Mouse (Mus musculus) lung, embryonic 14.5 days (tissue): ENCODE data around the gene Htr5a. TPM values are rescaled to one million over a fixed set of nuclear protein-coding genes. Genes with fewer than 3 reads are reported as not detected.
A peak's percentile ranks its signal among the peaks of the same experiment; 100 is the strongest.

Experiments used
- ATAC-seq: fragments of 200-750 bp; cut with Nextera tagmentation; 2 replicates; pipeline ENCODE4 v1.8.0; 2017; ENCODE audit warnings: mild to moderate bottlenecking, moderate TSS enrichment, moderate library complexity; ENCODE audit not compliant: insufficient read depth
- DNase-seq: peaks from one replicate; pipeline ENCODE4 v3.0.0-alpha.2; 2015
- H3K27ac ChIP-seq: fragments of 300-500 bp; sonication (generic); 2 replicates; pipeline ENCODE4 v1.5.1; 2014; ENCODE audit warnings: low read depth, mild to moderate bottlenecking, moderate library complexity
- H3K27me3 ChIP-seq: fragments of 300-500 bp; sonication (generic); 2 replicates; pipeline ENCODE4 v1.6.1; 2014; ENCODE audit warnings: low read length, control low read depth; ENCODE audit not compliant: insufficient read depth
- H3K36me3 ChIP-seq: fragments of 300-500 bp; sonication (generic); 2 replicates; pipeline ENCODE4 v1.6.1; 2014; ENCODE audit warnings: control low read depth; ENCODE audit not compliant: insufficient read depth
- H3K4me1 ChIP-seq: fragments of 300-500 bp; sonication (generic); 2 replicates; pipeline ENCODE4 v1.6.1; 2014; ENCODE audit warnings: antibody characterized with exemption, control low read depth; ENCODE audit not compliant: insufficient read depth
- H3K4me2 ChIP-seq: fragments of 300-500 bp; sonication (generic); 2 replicates; pipeline ENCODE4 v1.6.1; 2014; ENCODE audit warnings: mild to moderate bottlenecking
- H3K4me3 ChIP-seq: fragments of 300-500 bp; sonication (generic); 2 replicates; pipeline ENCODE4 v1.5.1; 2014; ENCODE audit warnings: low read depth, low read length
- H3K9ac ChIP-seq: fragments of 300-500 bp; sonication (generic); 2 replicates; pipeline ENCODE4 v1.6.1; 2014
- H3K9me3 ChIP-seq: fragments of 300-500 bp; sonication (generic); 2 replicates; pipeline ENCODE4 v1.6.1; 2016; ENCODE audit warnings: low read depth, low read length, control low read depth
- CTCF ChIP-seq: IDR thresholded peaks from 2 replicates; pipeline ENCODE4 v1.5.1; 2016; ENCODE audit warnings: antibody characterized with exemption, low read depth
- WGBS: fragments of 180-500 bp; shearing (Covaris S2); extraction: QIAGEN DNeasy Blood & Tissue Kit; methylation state at CpG from one replicate; pipeline ENCODE4 v1.1.7; 2014; 5-methylcytosine and 5-hydroxymethylcytosine counted together
- polyA plus RNA-seq: library from polyadenylated mRNA; unstranded; fragments of >200 nt; fragmentation: Nextera tagmentation; extraction: Ambion mirVana; gene quantifications from 2 replicates; pipeline ENCODE4 v1.2.1, GENCODE M21; 2014

Htr5a gene
- not detected in 2 replicates for polyA plus RNA-seq

DNA sequence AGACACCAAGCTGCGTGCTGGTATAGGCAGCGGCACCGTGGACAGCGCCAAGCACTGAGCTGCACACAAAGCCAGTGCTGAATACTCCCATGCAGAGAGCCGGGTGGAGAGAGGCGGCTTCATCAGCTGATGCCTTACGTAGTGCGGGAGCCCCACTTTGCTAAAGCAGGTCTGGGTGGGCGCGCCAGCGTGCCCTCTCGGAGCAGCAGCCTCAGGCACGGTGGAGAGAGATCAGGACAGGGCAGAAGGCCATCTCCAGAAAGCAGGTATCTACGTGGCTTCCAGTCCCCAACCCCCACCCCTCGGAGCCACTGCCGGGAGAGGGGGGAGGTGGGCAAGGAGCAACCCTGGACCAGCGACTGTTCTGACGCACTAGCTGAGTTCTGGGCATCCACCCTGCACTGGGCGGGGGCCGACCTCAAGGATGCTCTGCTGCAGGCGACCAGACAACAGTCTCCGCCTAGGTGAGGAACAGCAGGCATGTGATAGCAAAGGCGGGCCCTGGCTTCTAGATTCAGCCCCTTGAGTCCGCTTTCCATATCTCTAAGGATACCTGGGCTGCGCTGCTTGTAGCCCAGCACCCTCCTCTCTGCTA is at the start of gene Htr5a:
Gene Htr5a, plus strand, starts transcription at position 449 of the 595 bp plus-strand sequence.
- no peak for TF ChIP-seq CTCF
- no peak within 1 kb of the TSS for H3K27ac ChIP-seq
- no peaks in the 10 kb centered on the region for H3K9me3 ChIP-seq
- no peak within 1 kb of the TSS for H3K9ac ChIP-seq
- no peaks in the 10 kb centered on the region for H3K4me1 ChIP-seq
- 3% methylated on average over 25 of the region's 25 CpGs for WGBS
- H3K4me2 ChIP-seq = peak within 1 kb of the TSS; percentile 7; the same call in 1 of the 2 replicates
- no peak within 1 kb of the TSS for H3K4me3 ChIP-seq
- ATAC-seq = peak; percentile 73; the same call in 1 of the 2 replicates
- no peaks in the 10 kb centered on the region for H3K36me3 ChIP-seq
- peaks cover 24% of the 10 kb centered on the region for H3K27me3 ChIP-seq
- DNase-seq = peak; percentile 77

DNA sequence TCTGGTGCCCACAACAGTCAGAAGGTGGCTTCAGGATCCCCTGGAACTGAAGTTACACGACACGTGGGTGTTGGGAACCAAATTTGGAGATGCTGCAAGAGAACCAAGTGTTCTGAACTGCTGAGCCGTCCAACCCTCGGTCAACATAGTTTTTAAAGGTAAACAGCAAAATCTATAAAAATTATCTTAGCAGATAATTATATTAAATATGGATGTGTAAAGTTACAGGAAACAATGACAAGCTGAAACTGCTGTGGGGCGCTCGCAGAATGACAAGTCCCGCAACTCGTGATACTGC is 49.8 kb upstream of the Htr5a start:
- peak overlapping the region; percentile 77 for H3K4me3 ChIP-seq
- H3K27me3 ChIP-seq = no peaks in the 10 kb centered on the region
- H3K4me2 ChIP-seq = peak overlapping the region; percentile 70
- DNase-seq = no peak
- peak overlapping the region; percentile 75 for H3K9ac ChIP-seq
- WGBS = 13% methylated on average over 8 of the region's 8 CpGs
- peak overlapping the region; percentile 92 for H3K27ac ChIP-seq
- no peaks in the 10 kb centered on the region for H3K4me1 ChIP-seq
- TF ChIP-seq CTCF = no peak
- ATAC-seq = no peak
- H3K9me3 ChIP-seq = no peaks in the 10 kb centered on the region
- peaks cover 24% of the 10 kb centered on the region for H3K36me3 ChIP-seq

DNA sequence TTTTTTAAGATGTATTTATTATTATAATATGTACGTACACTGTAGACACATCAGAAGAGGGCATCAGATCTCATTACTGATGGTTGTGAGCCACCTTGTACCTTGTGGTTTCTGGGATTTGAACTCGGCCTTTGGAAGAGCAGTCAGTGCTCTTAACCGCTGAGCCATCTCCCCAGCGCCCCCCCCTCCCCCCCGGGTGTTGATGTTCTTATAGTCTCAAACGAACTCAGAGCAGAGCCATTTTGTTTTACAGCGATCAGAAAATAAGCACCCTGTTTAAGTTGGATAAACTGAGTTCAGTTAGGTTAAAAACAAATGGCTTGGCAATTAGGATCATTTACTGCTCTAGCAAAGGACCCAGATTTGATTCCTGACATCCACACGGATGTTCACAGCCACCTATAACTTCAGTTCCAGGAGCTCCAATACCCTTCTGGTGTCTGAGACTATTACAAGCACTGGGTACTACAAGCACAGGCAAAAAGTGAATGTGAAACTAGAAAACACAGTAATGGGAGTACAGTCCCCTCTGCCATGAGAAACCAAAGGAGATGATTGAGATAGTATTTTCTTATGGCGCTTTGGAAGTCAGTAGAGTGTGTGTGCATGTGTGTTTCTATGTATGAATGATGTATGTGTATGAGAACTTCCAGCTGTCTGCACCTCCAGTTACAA is 49.3 kb upstream of the Htr5a start:
- ATAC-seq (no peak), DNase-seq (no peak)
- no peak overlapping the region; the same call in 1 of the 2 replicates for H3K9ac ChIP-seq

DNA sequence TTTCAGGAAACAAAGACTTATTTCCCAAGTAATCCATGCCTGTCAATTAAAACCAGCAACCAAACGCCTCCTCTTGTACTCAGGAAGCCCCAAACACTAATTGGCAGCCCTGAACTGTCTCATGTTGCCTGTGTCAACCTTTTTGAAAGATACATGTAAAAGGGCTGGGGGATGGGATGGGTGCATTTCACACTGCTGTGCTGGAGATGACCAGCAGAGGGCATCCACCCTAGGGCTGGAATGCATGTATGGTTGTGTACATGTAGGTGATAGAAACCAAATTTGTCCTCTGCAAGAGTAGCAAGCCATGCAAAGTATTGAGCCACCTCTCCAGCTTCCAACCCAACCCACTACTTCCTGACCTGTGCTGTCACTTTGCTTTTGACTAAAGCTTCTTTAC is 48.0 kb upstream of the Htr5a start:
- 9% methylated on average over 1 of the region's 1 CpGs for WGBS
- peaks cover 6% of the 10 kb centered on the region; the same call in 1 of the 2 replicates for H3K36me3 ChIP-seq
- no peak overlapping the region for H3K27ac ChIP-seq
- DNase-seq = peak; percentile 74
- peak; percentile 80 for TF ChIP-seq CTCF
- H3K9ac ChIP-seq = no peak overlapping the region
- H3K4me3 ChIP-seq = no peak overlapping the region
- H3K4me2 ChIP-seq = no peak overlapping the region
- no peaks in the 10 kb centered on the region for H3K9me3 ChIP-seq
- no peak for ATAC-seq
- no peaks in the 10 kb centered on the region for H3K4me1 ChIP-seq
- no peaks in the 10 kb centered on the region for H3K27me3 ChIP-seq

More for the DNA sequence above, 49.3 kb upstream of the Htr5a start:
- Histone ChIP-seq H3K36me3 (peaks cover 19% of the 10 kb centered on the region), H3K4me3 (peak overlapping the region; percentile 77), H3K4me2 (peak overlapping the region; percentile 70), H3K9me3 (no peaks in the 10 kb centered on the region), H3K27ac (no peak overlapping the region), H3K27me3 (no peaks in the 10 kb centered on the region), H3K4me1 (no peaks in the 10 kb centered on the region)
- no peak for TF ChIP-seq CTCF
- WGBS = 43% methylated on average over 9 of the region's 9 CpGs

DNA sequence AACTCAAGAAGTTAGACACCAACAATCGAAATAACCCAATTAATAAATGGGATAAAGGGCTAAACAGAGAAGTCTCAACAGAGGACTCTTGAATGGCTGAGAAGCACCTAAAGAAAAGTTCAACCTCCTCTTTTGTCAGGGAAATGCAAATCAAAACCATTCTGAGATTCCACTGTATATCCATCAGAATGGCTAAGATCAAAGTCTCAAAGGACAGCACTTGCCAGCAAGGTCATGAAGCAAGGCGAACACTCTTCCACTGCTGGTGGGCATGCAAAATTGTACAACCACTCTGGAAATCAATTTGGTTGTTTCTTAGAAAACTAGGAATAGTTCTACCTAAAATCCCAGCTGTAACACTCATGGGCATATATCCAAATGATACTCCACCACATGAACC is 27.7 kb upstream of the Htr5a start:
- H3K36me3 ChIP-seq = no peaks in the 10 kb centered on the region
- no peak overlapping the region for H3K9ac ChIP-seq
- no peak for ATAC-seq
- no peak overlapping the region for H3K4me2 ChIP-seq
- H3K27me3 ChIP-seq = no peaks in the 10 kb centered on the region
- DNase-seq = no peak
- no peaks in the 10 kb centered on the region for H3K9me3 ChIP-seq
- no peaks in the 10 kb centered on the region for H3K4me1 ChIP-seq
- TF ChIP-seq CTCF = no peak
- H3K4me3 ChIP-seq = no peak overlapping the region
- 79% methylated on average over 2 of the region's 2 CpGs for WGBS
- H3K27ac ChIP-seq = no peak overlapping the region

DNA sequence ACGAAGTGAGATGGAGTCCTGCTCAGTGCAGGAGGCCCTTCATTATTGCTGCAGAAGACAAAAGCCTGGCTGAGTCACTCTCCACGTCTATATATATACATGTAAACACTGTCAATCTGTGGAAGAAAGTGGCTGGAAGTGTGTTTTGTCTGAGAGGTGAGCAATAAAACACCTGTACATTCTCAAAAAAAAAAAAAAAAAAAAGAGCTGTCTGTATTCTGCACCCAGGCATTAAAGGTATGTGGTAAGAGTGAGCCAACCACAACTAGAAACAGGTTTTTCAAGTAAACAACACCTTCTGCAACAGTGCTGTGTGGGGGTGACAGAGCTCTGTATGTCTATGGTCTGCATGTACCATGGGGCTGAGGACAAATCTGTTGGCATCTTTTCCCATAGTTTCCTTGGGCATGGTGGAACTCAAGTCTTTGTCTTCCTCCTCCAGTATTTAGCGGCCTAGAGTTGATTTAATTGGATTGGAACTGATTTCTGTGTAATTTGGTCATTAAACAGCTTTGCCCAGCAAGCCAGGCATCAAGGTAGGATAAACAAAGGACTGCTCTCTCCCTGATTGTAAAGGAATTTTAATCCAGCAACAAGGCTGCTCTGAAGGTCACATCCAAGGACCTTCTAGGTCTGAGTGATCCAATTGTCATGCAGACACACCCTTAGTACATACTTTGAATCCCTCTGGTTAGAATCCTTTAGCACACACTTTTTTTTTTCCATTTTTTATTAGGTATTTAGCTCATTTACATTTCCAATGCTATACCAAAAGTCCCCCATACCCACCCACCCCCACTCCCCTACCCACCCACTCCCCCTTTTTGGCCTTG is 22.9 kb upstream of the Htr5a start:
- Histone ChIP-seq H3K4me1 (no peaks in the 10 kb centered on the region), H3K9ac (no peak overlapping the region), H3K4me3 (no peak overlapping the region), H3K36me3 (no peaks in the 10 kb centered on the region), H3K27ac (no peak overlapping the region), H3K27me3 (no peaks in the 10 kb centered on the region), H3K9me3 (no peaks in the 10 kb centered on the region), H3K4me2 (no peak overlapping the region)
- TF ChIP-seq CTCF = no peak
- 49% methylated on average over 3 of the region's 3 CpGs for WGBS
- DNase-seq = no peak
- ATAC-seq = no peak

DNA sequence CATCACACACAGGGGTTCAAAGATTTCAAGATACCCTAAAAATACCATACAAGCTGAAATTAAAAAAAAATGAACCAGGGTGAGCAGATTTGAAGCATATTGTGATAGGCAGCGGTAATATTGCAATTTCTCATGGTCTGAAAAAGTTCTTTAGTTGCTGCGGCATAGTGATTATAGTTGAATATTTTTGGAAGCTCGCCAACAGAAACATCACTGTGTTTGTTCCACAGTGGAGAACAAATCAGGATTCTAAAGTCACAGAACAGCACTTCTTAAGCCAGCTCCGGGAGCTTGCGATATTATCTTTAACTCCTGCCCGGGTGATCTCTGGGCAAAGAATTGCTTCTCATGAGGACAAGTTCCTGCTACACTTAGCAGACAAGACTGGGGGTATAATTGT is 20.8 kb upstream of the Htr5a start:
- H3K9ac ChIP-seq = no peak overlapping the region
- 51% methylated on average over 6 of the region's 6 CpGs for WGBS
- no peaks in the 10 kb centered on the region for H3K27me3 ChIP-seq
- H3K9me3 ChIP-seq = no peaks in the 10 kb centered on the region
- no peak overlapping the region for H3K27ac ChIP-seq
- H3K36me3 ChIP-seq = no peaks in the 10 kb centered on the region
- ATAC-seq = no peak
- DNase-seq = peak; percentile 64
- H3K4me2 ChIP-seq = no peak overlapping the region
- H3K4me1 ChIP-seq = no peaks in the 10 kb centered on the region
- TF ChIP-seq CTCF = no peak
- no peak overlapping the region for H3K4me3 ChIP-seq
